Comparison of ENCODE assay signal across 24 mouse cellular contexts in the genomic region with DNA sequence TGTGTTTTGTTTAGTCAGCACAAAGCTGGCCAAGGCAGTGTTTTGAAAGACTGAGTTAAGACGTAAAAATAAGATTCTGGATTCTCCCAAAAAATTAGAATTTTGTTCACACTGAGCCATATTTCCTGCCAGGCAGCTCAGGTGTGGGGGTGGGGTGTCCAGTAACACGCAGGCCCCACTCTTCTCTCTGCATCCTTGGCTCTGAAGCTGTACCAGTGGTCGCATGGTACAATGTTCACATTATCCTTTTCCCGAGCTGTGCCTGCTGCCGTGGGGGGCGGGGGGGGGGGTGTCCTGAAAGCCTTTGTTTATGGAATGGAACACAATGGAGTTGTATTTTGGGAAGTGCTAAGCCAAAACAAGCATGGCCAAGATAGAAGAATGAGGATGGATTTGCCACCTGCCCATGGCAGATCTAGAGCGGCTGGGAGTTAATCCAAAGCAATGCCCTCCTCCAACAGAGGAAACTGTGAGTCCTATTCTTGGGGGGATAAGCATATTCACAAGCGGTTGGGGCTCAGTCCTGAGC. TPM values are rescaled to one million over a fixed set of nuclear protein-coding genes. Genes with fewer than 3 reads are reported as not detected.
A peak's percentile ranks its signal among the peaks of the same experiment; 100 is the strongest.
DNase-seq lines count a peak whose midpoint lies in the region; ATAC-seq and TF ChIP-seq lines count a peak whose summit lies in the region.
"Had no signal": no experiment of that assay in that cellular context is flagged by ENCODE, and none has a peak within 500 bp of the region (broad histone marks: within the 10 kb centered on the region; RNA-seq: fewer than 3 reads in every experiment).

No protein-coding gene starts in this region.

- no peak overlapping the region for H3K27ac ChIP-seq in liver, postnatal 0 days (ENCODE audit: low read depth)
- H3K27ac ChIP-seq: forebrain, embryonic 15.5 days; gastrocnemius, adult 2 months; hindbrain, embryonic 10.5 days; liver, embryonic 15.5 days; stomach, postnatal 0 days had no signal

- no peaks in the 10 kb centered on the region for H3K9me3 ChIP-seq in liver, postnatal 0 days (ENCODE audit: low read length)
- H3K9me3 ChIP-seq: forebrain, embryonic 15.5 days; hindbrain, embryonic 10.5 days; liver, embryonic 15.5 days had no signal

- no peaks in the 10 kb centered on the region for H3K27me3 ChIP-seq in liver, postnatal 0 days (ENCODE audit: insufficient read depth, low read length)
- H3K27me3 ChIP-seq: forebrain, embryonic 15.5 days; liver, embryonic 15.5 days had no signal

- no peak for ATAC-seq in liver, postnatal 0 days
- ATAC-seq: forebrain, embryonic 15.5 days had no signal

- WGBS in liver, postnatal 0 days (ENCODE audit: insufficient replicate concordance), result 69% methylated on average over 8 of the region's 8 CpGs

- peak; percentile 9 for DNase-seq in cerebellum, adult 9-11 months
- DNase-seq in cerebellum, postnatal 25 days, result no peak
- peak; percentile 21 for DNase-seq in left cerebral cortex, adult 11 months (ENCODE audit: low spot score)
- DNase-seq in left cerebral cortex, postnatal 4 days, result no peak
- DNase-seq in right cerebral cortex, adult 18-20 months, result peak; percentile 9
- no peak for DNase-seq in right cerebral cortex, postnatal 25 days
- DNase-seq in liver, postnatal 0 days, result no peak
- DNase-seq: adrenal gland, postnatal 10 days; cerebellum, adult 8-10 months; gastrocnemius, adult 2 months; heart, adult 18-20 months; kidney, adult 2 months; kidney, postnatal 25 days; lung, postnatal 14 days; thymus, postnatal 36 days had no signal

- TF ChIP-seq EP300 in liver, postnatal 0 days (IDR thresholded peaks at IDR 0.05; ENCODE audit: low read depth), result no peak

- no peak overlapping the region for H3K9ac ChIP-seq in liver, postnatal 0 days (replicated peaks)
- H3K9ac ChIP-seq: forebrain, embryonic 15.5 days; liver, embryonic 15.5 days had no signal

- TF ChIP-seq CTCF in liver, postnatal 0 days (IDR thresholded peaks at IDR 0.05; ENCODE audit: low read depth), result no peak

- H3K4me3 ChIP-seq in liver, postnatal 0 days (ENCODE audit: low read depth, low read length), result no peak overlapping the region
- H3K4me3 ChIP-seq: erythroblast, embryonic 14.5 days; forebrain, embryonic 15.5 days; gastrocnemius, adult 2 months; hindbrain, embryonic 10.5 days; liver, embryonic 15.5 days had no signal

- H3K4me1 ChIP-seq in liver, postnatal 0 days (ENCODE audit: insufficient read depth), result no peaks in the 10 kb centered on the region
- H3K4me1 ChIP-seq: forebrain, embryonic 15.5 days; hindbrain, embryonic 10.5 days; liver, embryonic 15.5 days had no signal

- intact Hi-C loops in left cerebral cortex, postnatal 4 days (cut with DNase I), result no loop called here

- no peaks in the 10 kb centered on the region for H3K36me3 ChIP-seq in liver, postnatal 0 days (replicated peaks; ENCODE audit: insufficient read depth, low read length)
- H3K36me3 ChIP-seq: forebrain, embryonic 15.5 days; hindbrain, embryonic 10.5 days; liver, embryonic 15.5 days had no signal

- no peak overlapping the region for H3K4me2 ChIP-seq in liver, postnatal 0 days (ENCODE audit: low read depth, low read length)
- H3K4me2 ChIP-seq: forebrain, embryonic 15.5 days; liver, embryonic 15.5 days had no signal

RNA-seq across cellular contexts. Expression of gene Scp2d1, which starts 5.1 kb away (rescaled TPM):
- total RNA-seq in left cerebral cortex, postnatal 4 days (2021), result not detected
- not detected in 2 replicates for polyA plus RNA-seq in liver, postnatal 0 days (2015; fragmentation: Nextera tagmentation; extraction: Ambion mirVana)
- total RNA-seq: adrenal gland, postnatal 10 days; gastrocnemius, adult 2 months; heart, adult 18-20 months; left cerebral cortex, adult 8-10 months; megakaryocyte-erythroid progenitor cell, adult 5-6 weeks had no signal
- polyA plus RNA-seq: erythroblast, embryonic 14.5 days; forebrain, embryonic 15.5 days; heart, embryonic 16.5 days; hindbrain, embryonic 10.5 days; kidney, adult 2 months; limb, embryonic 14.5 days; liver, embryonic 15.5 days; stomach, postnatal 0 days had no signal

Comparison
In these comparisons a context has a peak if more than half of its experiments do, and no peak if none do; other contexts are left out.
1. DNase-seq: peak in cerebellum, adult 9-11 months (single experiment), left cerebral cortex, adult 11 months (single experiment) and right cerebral cortex, adult 18-20 months (single experiment); none in cerebellum, postnatal 25 days (0 of 2), left cerebral cortex, postnatal 4 days (single experiment), right cerebral cortex, postnatal 25 days (single experiment) and liver, postnatal 0 days (single experiment).